Mouse (Mus musculus) liver, adult 2 months (tissue): ENCODE measurements around the gene Hist1h4d. TPM values are rescaled to one million over a fixed set of nuclear protein-coding genes. Genes with fewer than 3 reads are reported as not detected.
"Not testable (repeated sequence)": the region's sequence is repeated elsewhere in the genome, so short reads cannot be mapped to it uniquely, and the experiment has no call there.

Source experiments
- DNase-seq: peaks from one replicate; pipeline ENCODE4 v3.0.0-alpha.2; 2011; ENCODE audit warnings: low read depth, low spot score; ENCODE audit errors: extremely low read depth
- H3K27ac ChIP-seq: fragments of 200-500 bp; replicated peaks from 2 replicates; pipeline ENCODE4 v1.5.1; 2012; ENCODE audit warnings: low read depth, mild to moderate bottlenecking, control low read depth, inconsistent platforms, low read length; ENCODE audit not compliant: insufficient read depth
- H3K27me3 ChIP-seq: fragments of 200-500 bp; 2 replicates; pipeline ENCODE4 v1.6.1; 2012; ENCODE audit warnings: mild to moderate bottlenecking, moderate library complexity, low read length, inconsistent platforms; ENCODE audit not compliant: control insufficient read depth, insufficient read depth
- H3K36me3 ChIP-seq: fragments of 200-500 bp; 2 replicates; pipeline ENCODE4 v1.6.1; 2012; ENCODE audit warnings: low read length, inconsistent platforms; ENCODE audit not compliant: control insufficient read depth, insufficient read depth
- H3K4me1 ChIP-seq: fragments of 200-500 bp; 2 replicates; pipeline ENCODE4 v1.6.1; 2011; ENCODE audit warnings: low read length; ENCODE audit not compliant: control insufficient read depth, insufficient read depth
- H3K4me3 ChIP-seq: fragments of 200-500 bp; 2 replicates; pipeline ENCODE4 v1.5.1; 2011; ENCODE audit warnings: low read depth, mild to moderate bottlenecking, control low read depth, low read length, moderate library complexity; ENCODE audit not compliant: insufficient read depth
- H3K79me2 ChIP-seq: fragments of 200-500 bp; 2 replicates; pipeline ENCODE4 v1.6.1; 2012; ENCODE audit warnings: inconsistent platforms, mild to moderate bottlenecking, low read length, moderate library complexity; ENCODE audit not compliant: control insufficient read depth, insufficient read depth
- H3K9ac ChIP-seq: fragments of 200-500 bp; 2 replicates; pipeline ENCODE4 v1.6.1; 2012; ENCODE audit warnings: low read depth, mild to moderate bottlenecking, control low read depth, inconsistent platforms, low read length
- CTCF ChIP-seq: fragments of 200-500 bp; IDR thresholded peaks from 2 replicates; pipeline ENCODE4 v1.5.1; 2011; ENCODE audit warnings: low read depth, low read length, control low read depth
- POLR2A ChIP-seq: fragments of 200-500 bp; IDR thresholded peaks from 2 replicates; pipeline ENCODE4 v1.6.1; 2011; ENCODE audit warnings: low read length, control low read depth; ENCODE audit not compliant: insufficient read depth; ENCODE audit errors: extremely low read depth
- WGBS: fragments of 180-500 bp; shearing (Covaris S2); methylation state at CpG from one replicate; pipeline ENCODE4 v1.1.7; 2018; 5-methylcytosine and 5-hydroxymethylcytosine counted together
- polyA plus RNA-seq: library from polyadenylated mRNA; depleted of rRNA; stranded (reverse); fragments of >200 nt; gene quantifications from 2 replicates; pipeline ENCODE4 v1.2.3, GENCODE M21; 2012
- total RNA-seq: library from RNA; depleted of rRNA; stranded (reverse); fragments of >200 nt; gene quantifications from 2 replicates; pipeline ENCODE4 v1.2.3, GENCODE M21; 2014

The Hist1h4d gene
- total and polyA plus RNA-seq, 2 experiments: 2.1 to 162 TPM

DNA sequence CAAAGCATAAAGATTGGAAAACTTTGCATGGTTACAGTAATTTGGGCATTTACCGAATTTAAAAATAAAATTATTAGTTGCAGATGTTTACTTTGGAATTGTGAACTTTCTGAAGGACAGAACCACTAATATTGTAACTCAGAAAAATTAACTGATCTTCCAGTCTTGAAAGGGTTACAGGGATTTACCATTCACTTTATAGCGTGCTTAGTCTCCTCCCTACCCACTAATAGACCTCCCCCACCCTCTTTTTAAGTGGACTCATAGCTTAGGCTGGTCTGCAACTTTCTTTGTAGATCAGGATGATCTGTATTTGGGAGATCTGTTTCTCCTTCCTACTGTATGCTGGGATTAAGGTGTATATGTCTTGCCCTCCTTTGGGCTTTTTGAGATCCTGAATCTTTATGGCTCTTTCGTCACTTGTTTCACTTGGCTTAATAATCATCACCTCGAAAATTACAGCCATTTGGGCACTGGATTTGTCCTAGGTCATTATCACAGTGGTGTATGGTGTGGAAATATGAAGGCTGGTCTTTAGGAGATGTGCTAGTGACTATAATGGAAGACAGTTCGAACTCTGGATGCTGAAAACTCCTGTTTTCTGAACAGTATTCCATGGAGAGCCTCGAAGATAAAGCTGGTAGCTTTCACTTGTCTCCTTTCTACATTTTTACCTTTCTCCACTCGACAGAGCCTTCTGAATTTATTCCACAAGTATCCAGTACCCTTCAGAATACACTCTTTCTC is 45.1 kb upstream of the Hist1h4d start:
- WGBS: 32% methylated on average over 7 of the region's 7 CpGs
- H3K4me1 ChIP-seq: peaks cover 11% of the 10 kb centered on the region
- no peaks in the 10 kb centered on the region for H3K36me3 ChIP-seq
- no peak overlapping the region for H3K9ac ChIP-seq
- H3K27ac ChIP-seq: no peak overlapping the region
- H3K27me3 ChIP-seq: no peaks in the 10 kb centered on the region
- H3K4me3 ChIP-seq: no peak overlapping the region
- DNase-seq: no peak
- TF ChIP-seq CTCF: no peak
- TF ChIP-seq POLR2A: no peak
- H3K79me2 ChIP-seq: no peaks in the 10 kb centered on the region

DNA sequence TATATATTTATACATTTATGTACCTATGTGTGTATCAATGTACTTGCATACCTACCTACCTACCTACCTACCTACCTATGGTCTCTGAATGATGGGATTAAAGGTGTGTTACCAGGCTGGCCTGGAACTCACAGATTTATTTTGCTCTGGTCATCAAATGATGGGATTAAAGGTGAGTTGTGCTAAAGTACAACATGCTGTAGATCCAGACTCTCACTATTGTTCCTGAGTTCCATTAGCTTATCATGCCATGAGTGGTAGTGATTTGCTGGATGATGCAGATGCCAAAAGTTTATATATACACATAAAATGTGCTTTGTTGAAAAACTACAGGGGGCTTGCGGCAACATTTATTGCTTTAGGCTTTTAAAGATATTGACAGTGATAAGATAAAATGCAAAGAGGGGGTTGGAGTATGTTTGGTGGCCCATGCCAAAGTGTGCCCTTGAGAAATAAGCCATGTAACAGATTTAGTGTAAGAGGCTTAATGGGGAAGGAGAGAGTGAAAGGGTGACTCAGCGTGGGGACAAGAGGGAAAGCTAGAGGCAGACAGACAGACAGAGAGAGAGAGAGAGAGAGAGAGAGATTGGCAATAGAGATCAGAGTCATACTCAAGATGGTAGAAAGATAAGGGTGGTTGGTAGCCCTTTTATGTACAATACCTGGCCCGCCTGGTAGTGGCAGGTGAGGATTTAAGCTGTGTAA is 44.2 kb upstream of the Hist1h4d start:
- H3K27me3 ChIP-seq: no peaks in the 10 kb centered on the region
- H3K27ac ChIP-seq: no peak overlapping the region
- no peaks in the 10 kb centered on the region for H3K79me2 ChIP-seq
- peaks cover 11% of the 10 kb centered on the region for H3K4me1 ChIP-seq
- no peak for DNase-seq
- no peak for TF ChIP-seq POLR2A
- no peak for TF ChIP-seq CTCF
- H3K36me3 ChIP-seq: no peaks in the 10 kb centered on the region
- WGBS: 89% methylated on average over 3 of the region's 3 CpGs
- no peak overlapping the region for H3K9ac ChIP-seq
- no peak overlapping the region for H3K4me3 ChIP-seq

DNA sequence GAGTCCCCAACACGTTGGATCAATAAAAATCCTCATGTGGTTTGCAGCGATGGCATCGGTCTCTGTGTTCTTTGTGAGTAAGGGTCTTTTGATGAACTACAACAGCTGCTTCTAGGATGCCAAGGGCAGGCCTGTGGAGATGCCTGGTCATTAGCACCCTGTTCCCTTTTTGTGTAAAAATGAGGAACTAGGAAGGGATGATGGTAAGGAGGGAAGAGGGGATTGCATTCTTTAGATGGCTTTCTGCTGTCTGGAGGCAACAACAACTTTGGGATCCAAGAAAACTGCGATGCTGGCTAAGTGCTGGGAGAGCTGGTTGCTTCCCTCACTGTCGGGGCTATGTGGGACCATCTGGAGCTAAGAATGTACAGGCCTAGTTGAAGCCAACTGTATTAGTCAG is 43.1 kb upstream of the Hist1h4d start:
- no peaks in the 10 kb centered on the region for H3K27me3 ChIP-seq
- no peak overlapping the region for H3K9ac ChIP-seq
- H3K27ac ChIP-seq: no peak overlapping the region

DNA sequence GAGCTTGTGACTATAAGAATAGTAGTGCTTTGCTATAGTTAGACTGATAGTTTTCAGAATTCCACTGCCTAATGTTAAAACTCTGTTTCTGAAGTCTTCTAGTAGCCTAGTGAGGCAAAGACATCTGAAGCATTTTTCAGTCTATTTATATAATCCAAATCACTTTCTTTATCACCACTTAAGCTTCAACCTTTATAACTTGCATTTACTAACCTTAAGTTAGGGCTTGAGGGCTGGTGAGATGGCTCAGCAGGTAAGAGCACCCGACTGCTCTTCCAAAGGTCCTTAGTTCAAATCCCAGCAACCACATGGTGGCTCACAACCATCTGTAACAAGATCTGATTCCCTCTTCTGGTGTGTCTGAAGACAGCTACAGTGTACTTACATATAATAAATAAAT is 41.6 kb upstream of the Hist1h4d start:
- not testable (repeated sequence) for H3K9ac ChIP-seq, H3K79me2 ChIP-seq, H3K4me1 ChIP-seq, H3K27ac ChIP-seq, H3K27me3 ChIP-seq, DNase-seq, H3K36me3 ChIP-seq, H3K4me3 ChIP-seq
- WGBS: 93% methylated on average over 1 of the region's 1 CpGs

More for the DNA sequence above, 43.1 kb upstream of the Hist1h4d start:
- Histone ChIP-seq H3K36me3 (no peaks in the 10 kb centered on the region), H3K79me2 (no peaks in the 10 kb centered on the region), H3K4me3 (no peak overlapping the region), H3K4me1 (peaks cover 5% of the 10 kb centered on the region)
- TF ChIP-seq CTCF (no peak), POLR2A (no peak)
- no peak for DNase-seq
- WGBS: 76% methylated on average over 5 of the region's 5 CpGs

DNA sequence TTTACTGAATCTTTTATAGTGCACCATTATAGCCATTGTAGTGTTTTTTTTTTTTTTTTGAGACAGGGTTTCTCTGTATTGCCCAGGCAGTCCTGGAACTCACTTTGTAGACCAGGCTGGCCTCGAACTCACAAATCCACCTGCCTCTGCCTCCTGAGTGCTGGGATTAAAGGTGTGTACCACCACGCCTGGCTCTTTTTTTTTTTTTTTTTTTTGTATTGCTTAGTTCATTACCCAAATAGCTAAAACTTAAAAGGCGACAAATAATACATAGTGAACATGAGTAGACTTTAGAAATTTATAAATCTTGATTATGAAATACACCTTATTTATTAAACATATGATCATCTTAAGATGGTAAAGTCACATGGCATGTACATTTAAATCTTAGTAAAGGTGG is 39.9 kb upstream of the Hist1h4d start:
- Histone ChIP-seq H3K4me3 (no peak overlapping the region), H3K36me3 (no peaks in the 10 kb centered on the region), H3K4me1 (peaks cover 1% of the 10 kb centered on the region; the same call in 1 of the 2 replicates), H3K27me3 (no peaks in the 10 kb centered on the region), H3K9ac (no peak overlapping the region), H3K79me2 (no peaks in the 10 kb centered on the region), H3K27ac (no peak overlapping the region)
- TF ChIP-seq POLR2A: no peak
- no peak for TF ChIP-seq CTCF
- 91% methylated on average over 3 of the region's 3 CpGs for WGBS
- DNase-seq: no peak

DNA sequence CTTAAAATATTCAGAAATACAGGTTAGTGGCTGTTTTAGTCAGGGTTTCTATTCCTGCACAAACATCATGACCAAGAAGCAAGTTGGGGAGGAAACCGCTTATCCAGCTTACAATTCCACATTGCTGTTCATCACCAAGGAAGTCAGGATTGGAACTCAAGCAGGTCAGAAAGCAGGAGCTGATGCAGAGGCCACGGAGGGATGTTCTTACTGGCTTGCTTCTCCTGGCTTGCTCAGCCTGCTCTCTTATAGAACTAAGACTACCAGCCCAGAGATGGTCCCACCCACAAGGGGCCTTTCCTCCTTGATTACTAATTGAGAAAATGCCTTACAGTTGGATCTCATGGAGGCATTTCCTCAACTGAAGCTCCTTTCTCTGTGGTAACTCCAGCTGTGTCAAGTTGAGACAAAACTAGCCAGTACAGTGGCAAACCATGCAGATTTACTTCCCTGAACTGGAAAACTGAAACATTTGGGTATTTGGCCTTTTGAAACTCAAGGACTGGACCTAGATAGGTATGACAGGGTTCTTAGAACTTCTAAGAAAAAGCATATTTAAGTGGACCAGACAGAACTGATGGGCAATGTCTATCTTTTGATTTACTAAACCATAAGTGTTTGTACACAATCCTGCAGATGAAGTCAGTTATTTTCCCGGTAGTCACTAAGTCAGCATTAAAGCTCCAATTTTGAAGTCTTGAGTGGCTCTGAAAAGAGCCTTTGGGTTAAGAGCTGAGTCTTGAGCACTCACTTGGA is 39.0 kb upstream of the Hist1h4d start:
- H3K9ac ChIP-seq, H3K36me3 ChIP-seq, H3K79me2 ChIP-seq, H3K27ac ChIP-seq, H3K4me1 ChIP-seq, DNase-seq, H3K27me3 ChIP-seq: not testable (repeated sequence)
- H3K4me3 ChIP-seq: peak overlapping the region; percentile 69; the same call in 1 of the 2 replicates
- WGBS: 33% methylated on average over 3 of the region's 3 CpGs
